Mouse (Mus musculus) urinary bladder, adult 18-20 months (tissue): ENCODE results near the gene Ppp2r5e.
"Not testable (repeated sequence)": the region's sequence is repeated elsewhere in the genome, so short reads cannot be mapped to it uniquely, and the experiment has no call there.

Experiments
- DNase-seq, 2 experiments: peaks; one replicate each; pipeline ENCODE4 v3.0.0; 2022; ENCODE audit warnings: low spot score in 2 of 2, mixed read lengths in 2 of 2

Ppp2r5e gene

GRCm38 (mm10) chr12:75446245-75446644 is 149.8 kb downstream of the Ppp2r5e start:
- DNase-seq, result no peak

- DNase-seq, result not testable (repeated sequence)
Observed at GRCm38 (mm10) chr12:75432400-75432799, 163.6 kb downstream of the Ppp2r5e start.

GRCm38 (mm10) chr12:75429685-75430396 is 166.2 kb downstream of the Ppp2r5e start:
- DNase-seq, result no peak

GRCm38 (mm10) chr12:75428719-75429118 is 167.3 kb downstream of the Ppp2r5e start:
- no peak for DNase-seq

GRCm38 (mm10) chr12:75425882-75426281 is 170.2 kb downstream of the Ppp2r5e start:
- DNase-seq, result no peak

GRCm38 (mm10) chr12:75424817-75425216 is 171.2 kb downstream of the Ppp2r5e start:
- no peak for DNase-seq

- DNase-seq, result no peak
Observed at GRCm38 (mm10) chr12:75424359-75424758, 171.7 kb downstream of the Ppp2r5e start.

GRCm38 (mm10) chr12:75416681-75417080 is 179.4 kb downstream of the Ppp2r5e start, which contains the start of gene Gphb5:
Gphb5 (minus strand) TSS chr12:75416781.
- DNase-seq, result no peak

- no peak for DNase-seq
Observed at GRCm38 (mm10) chr12:75414991-75415390, 181.1 kb downstream of the Ppp2r5e start.

GRCm38 (mm10) chr12:75412964-75413363 is 183.1 kb downstream of the Ppp2r5e start:
- DNase-seq, result no peak
